Mouse (Mus musculus) liver, embryonic 12.5 days (tissue): ENCODE data around the gene Tpm3. TPM values are rescaled to one million over a fixed set of nuclear protein-coding genes. Genes with fewer than 3 reads are reported as not detected.
A peak's percentile ranks its signal among the peaks of the same experiment; 100 is the strongest.

ENCODE experiments used
- microRNA counts: library from miRNA; unstranded; fragments of <30 nt; microRNA quantifications from one replicate; lab custom pipeline; 2017
- microRNA-seq: library from miRNA; unstranded; fragments of <30 nt; microRNA quantifications from one replicate; pipeline ENCODE4, GENCODE M21; 2017
- polyA plus RNA-seq: library from polyadenylated mRNA; unstranded; fragments of >200 nt; fragmentation: Nextera tagmentation; extraction: Ambion mirVana; gene quantifications from 2 replicates; pipeline ENCODE4 v1.2.1, GENCODE M21; 2016

Tpm3 gene
- polyA plus RNA-seq, 1 experiment from 2014 or later, result 315 TPM

MicroRNA genes within 50 kb of the gene (microRNA counts, 519-probe panel; counts per million panel counts)
- microRNA mmu-miR-190b (lab: Ali Mortazavi, UCI), result 582 counts per million, percentile 70 among the panel's probes with 10 or more counts

Small RNAs within 50 kb of the gene (microRNA-seq; reads per million reads assigned to microRNA genes)
- 21.8 reads per million, percentile 32 among the genes with 10 or more reads in this experiment for gene Mir190b

Other genes with a start within 250 kb of the Tpm3 start
- 2.9 and 3.1 TPM in 2 replicates for gene She, start 241.3 kb upstream of the Tpm3 start, polyA plus RNA-seq
- 1.9 and 2.1 TPM in 2 replicates for gene Il6ra, start 159.5 kb upstream of the Tpm3 start, polyA plus RNA-seq
- gene Atp8b2, start 109.1 kb upstream of the Tpm3 start, polyA plus RNA-seq, result 4.2 and 4.6 TPM in 2 replicates
- gene Hax1, start 73.9 kb upstream of the Tpm3 start, polyA plus RNA-seq, result 131 and 150 TPM in 2 replicates
- gene 4933434E20Rik, start 21.0 kb upstream of the Tpm3 start, polyA plus RNA-seq, result 101 and 103 TPM in 2 replicates
- 111 and 125 TPM in 2 replicates for gene Ubap2l, start 20.0 kb upstream of the Tpm3 start, polyA plus RNA-seq
- 0.11 and 0.19 TPM in 2 replicates for gene Nup210l, start 31.5 kb downstream of the Tpm3 start, polyA plus RNA-seq
- 777 and 835 TPM in 2 replicates for gene Rps27, start 141.0 kb downstream of the Tpm3 start, polyA plus RNA-seq
- gene Rab13, start 141.0 kb downstream of the Tpm3 start, polyA plus RNA-seq, result 8.3 and 8.6 TPM in 2 replicates
- 64.9 and 66.4 TPM in 2 replicates for gene Jtb, start 158.9 kb downstream of the Tpm3 start, polyA plus RNA-seq
- gene Creb3l4, start 170.9 kb downstream of the Tpm3 start, polyA plus RNA-seq, result 0.56 and 0.66 TPM in 2 replicates
- gene Slc39a1, start 175.5 kb downstream of the Tpm3 start, polyA plus RNA-seq, result 30.7 and 33.1 TPM in 2 replicates
- gene Crtc2, start 181.5 kb downstream of the Tpm3 start, polyA plus RNA-seq, result 8.2 and 9.4 TPM in 2 replicates
- gene Dennd4b, start 192.5 kb downstream of the Tpm3 start, polyA plus RNA-seq, result 3.0 and 3.4 TPM in 2 replicates
- gene Gatad2b, start 220.5 kb downstream of the Tpm3 start, polyA plus RNA-seq, result 5.1 and 6.0 TPM in 2 replicates